Mouse (Mus musculus): ENCODE measurements around the gene Hdgfl3. TPM values are rescaled to one million over a fixed set of nuclear protein-coding genes. Genes with fewer than 3 reads are reported as not detected.

The Hdgfl3 gene
- polyA plus RNA-seq, 1 experiment from 2014 or later, result 40.2 TPM

DNA sequence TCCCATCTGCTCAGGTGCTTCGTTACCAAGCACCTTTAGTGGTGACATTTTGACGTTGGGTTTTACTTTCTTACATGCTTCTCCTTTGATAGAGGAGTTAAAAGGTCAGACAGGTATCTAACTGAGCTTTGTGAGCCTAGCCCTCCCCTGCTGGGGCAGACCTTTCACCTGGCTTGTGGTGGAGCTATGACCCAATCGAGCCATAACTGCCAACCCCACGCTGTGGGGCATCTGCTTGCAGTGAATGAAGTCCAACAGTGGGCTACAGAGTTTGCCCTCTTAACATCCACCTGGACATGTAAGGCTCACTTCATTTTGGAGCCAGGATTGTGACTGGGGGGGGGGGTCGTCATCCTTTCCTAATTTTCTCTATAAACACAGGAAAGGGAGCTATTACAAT, 54.0 kb downstream of the Hdgfl3 start:
- WGBS, result 86% methylated on average over 5 of the region's 5 CpGs
- no peak for ATAC-seq (ENCODE audit: low FRiP score)
- Histone ChIP-seq H3K4me3 (ENCODE audit: low read depth, low read length) (no peak overlapping the region), H3K4me2 (no peak overlapping the region), H3K36me3 (ENCODE audit: control insufficient read depth, insufficient read depth, low read length) (0 out of 2 replicates have a peak, but pooled peaks cover 2% of the 10 kb centered on the region), H3K27me3 (ENCODE audit: control insufficient read depth, insufficient read depth, low read length) (no peaks in the 10 kb centered on the region), H3K27ac (ENCODE audit: low read depth, low read length) (no peak overlapping the region), H3K9ac (ENCODE audit: low read length) (no peak overlapping the region), H3K4me1 (ENCODE audit: control insufficient read depth, insufficient read depth, low read length) (no peaks in the 10 kb centered on the region), H3K9me3 (ENCODE audit: control insufficient read depth, low read length) (no peaks in the 10 kb centered on the region)
- no peak for DNase-seq (ENCODE audit: low spot score, missing footprints)

DNA sequence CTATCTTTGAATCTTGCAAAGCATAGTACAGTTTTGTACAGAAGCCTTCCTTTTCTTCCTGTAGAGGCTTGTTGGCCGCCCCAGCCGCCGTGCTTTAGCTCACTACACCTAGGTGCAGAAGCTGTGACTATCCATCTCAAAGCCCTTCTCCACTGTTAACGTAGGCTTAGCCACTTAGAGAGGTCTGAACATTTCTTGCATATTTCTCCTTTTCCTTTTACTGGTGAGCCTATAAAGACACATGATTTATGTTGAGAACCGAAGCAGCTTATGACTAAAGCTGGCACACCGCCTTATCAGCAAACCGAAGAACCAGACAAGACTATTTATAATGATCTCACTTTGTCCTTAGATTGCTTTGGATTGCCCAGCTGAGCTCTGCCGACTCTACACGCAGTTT, 58.9 kb downstream of the Hdgfl3 start:
- Histone ChIP-seq H3K36me3 (ENCODE audit: control insufficient read depth, insufficient read depth, low read length) (no peaks in the 10 kb centered on the region), H3K27ac (ENCODE audit: low read depth, low read length) (no peak overlapping the region), H3K27me3 (ENCODE audit: control insufficient read depth, insufficient read depth, low read length) (no peaks in the 10 kb centered on the region), H3K4me1 (ENCODE audit: control insufficient read depth, insufficient read depth, low read length) (no peaks in the 10 kb centered on the region), H3K9ac (ENCODE audit: low read length) (no peak overlapping the region), H3K4me3 (ENCODE audit: low read depth, low read length) (no peak overlapping the region), H3K4me2 (no peak overlapping the region), H3K9me3 (ENCODE audit: control insufficient read depth, low read length) (no peaks in the 10 kb centered on the region)
- WGBS, result 94% methylated on average over 9 of the region's 9 CpGs
- DNase-seq (ENCODE audit: low spot score, missing footprints), result no peak
- no peak for ATAC-seq (ENCODE audit: low FRiP score)

DNA sequence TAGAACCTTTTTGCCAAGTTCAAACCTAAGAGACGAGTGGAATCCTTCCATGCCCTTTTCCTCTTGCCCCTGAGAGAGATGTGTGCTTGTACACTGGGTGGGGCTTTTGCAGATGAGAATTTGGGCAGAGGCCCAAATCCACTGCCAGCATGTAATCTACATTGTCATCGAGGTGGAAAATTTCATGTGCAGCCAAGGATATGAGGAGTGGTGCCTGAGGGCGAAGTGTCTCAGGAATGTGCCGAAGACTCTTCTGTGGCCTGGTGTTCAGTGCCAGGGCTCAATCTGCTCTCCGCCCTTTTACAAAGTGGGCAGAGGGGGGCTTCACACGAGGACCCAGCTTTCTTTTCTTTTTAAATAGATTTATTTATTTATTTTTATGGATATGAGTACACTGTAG, 59.6 kb downstream of the Hdgfl3 start:
- DNase-seq (ENCODE audit: low spot score, missing footprints), result no peak

DNA sequence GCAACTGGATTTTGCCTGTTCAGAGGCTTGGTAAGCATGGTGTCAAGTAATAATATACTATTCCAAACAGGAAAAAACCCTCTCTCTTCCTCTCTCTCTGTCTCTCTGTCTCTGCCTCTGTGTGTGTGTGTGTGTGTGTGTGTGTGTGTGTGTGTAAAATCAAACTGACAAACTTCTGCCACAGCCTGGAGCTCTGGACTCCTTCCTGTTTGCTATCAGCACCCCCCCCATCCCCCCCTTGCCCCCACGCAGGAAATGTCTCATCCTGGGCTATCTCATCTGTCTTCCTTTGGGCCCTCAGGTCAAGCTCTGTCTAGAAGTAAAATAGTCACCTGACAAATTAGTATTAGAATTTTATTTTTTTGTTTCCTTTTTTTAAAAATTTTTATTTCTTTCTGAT, 60.5 kb downstream of the Hdgfl3 start:
- no peak overlapping the region for H3K4me2 ChIP-seq
- no peak overlapping the region for H3K27ac ChIP-seq (ENCODE audit: low read depth, low read length)
- 52% methylated on average over 1 of the region's 1 CpGs for WGBS
- no peaks in the 10 kb centered on the region for H3K4me1 ChIP-seq (ENCODE audit: control insufficient read depth, insufficient read depth, low read length)
- H3K9ac ChIP-seq (ENCODE audit: low read length), result no peak overlapping the region
- no peaks in the 10 kb centered on the region for H3K9me3 ChIP-seq (ENCODE audit: control insufficient read depth, low read length)
- H3K4me3 ChIP-seq (ENCODE audit: low read depth, low read length), result no peak overlapping the region
- no peak for ATAC-seq (ENCODE audit: low FRiP score)
- H3K36me3 ChIP-seq (ENCODE audit: control insufficient read depth, insufficient read depth, low read length), result no peaks in the 10 kb centered on the region
- H3K27me3 ChIP-seq (ENCODE audit: control insufficient read depth, insufficient read depth, low read length), result no peaks in the 10 kb centered on the region
- no peak for DNase-seq (ENCODE audit: low spot score, missing footprints)

More for the DNA sequence above, 59.6 kb downstream of the Hdgfl3 start:
- WGBS, result 88% methylated on average over 6 of the region's 6 CpGs
- no peak overlapping the region for H3K27ac ChIP-seq (ENCODE audit: low read depth, low read length)
- no peaks in the 10 kb centered on the region for H3K27me3 ChIP-seq (ENCODE audit: control insufficient read depth, insufficient read depth, low read length)
- H3K9me3 ChIP-seq (ENCODE audit: control insufficient read depth, low read length), result no peaks in the 10 kb centered on the region
- no peaks in the 10 kb centered on the region for H3K36me3 ChIP-seq (ENCODE audit: control insufficient read depth, insufficient read depth, low read length)
- no peak for ATAC-seq (ENCODE audit: low FRiP score)
- no peaks in the 10 kb centered on the region for H3K4me1 ChIP-seq (ENCODE audit: control insufficient read depth, insufficient read depth, low read length)
- no peak overlapping the region for H3K4me2 ChIP-seq
- H3K9ac ChIP-seq (ENCODE audit: low read length), result no peak overlapping the region
- H3K4me3 ChIP-seq (ENCODE audit: low read depth, low read length), result no peak overlapping the region

DNA sequence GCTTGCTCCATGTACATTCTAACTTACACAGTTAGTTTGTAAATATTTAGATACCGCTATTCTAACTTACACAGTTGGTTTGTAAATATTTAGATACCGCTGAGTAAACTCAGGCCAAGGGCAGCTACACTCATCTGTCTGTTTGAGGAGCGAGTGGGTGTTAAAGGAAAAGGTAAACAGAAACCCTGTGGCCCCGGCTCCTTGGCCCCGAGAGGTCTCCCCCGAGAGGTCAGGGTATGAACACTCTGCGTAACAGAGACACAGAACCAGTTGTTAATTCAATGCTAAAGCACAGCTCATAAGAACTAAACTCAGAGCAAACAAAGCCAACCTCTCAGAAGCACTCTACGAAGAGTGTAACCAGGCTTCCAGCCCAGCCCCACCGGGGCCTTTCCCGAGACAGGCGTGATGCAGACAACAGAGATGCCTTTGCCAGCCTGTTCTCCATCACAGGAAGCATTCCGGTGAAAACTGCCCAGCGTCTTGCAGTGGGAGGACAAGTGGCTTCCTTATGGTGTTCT, 61.7 kb downstream of the Hdgfl3 start:
- Histone ChIP-seq H3K9ac (ENCODE audit: low read length) (no peak overlapping the region), H3K27ac (ENCODE audit: low read depth, low read length) (no peak overlapping the region), H3K9me3 (ENCODE audit: control insufficient read depth, low read length) (no peaks in the 10 kb centered on the region), H3K27me3 (ENCODE audit: control insufficient read depth, insufficient read depth, low read length) (no peaks in the 10 kb centered on the region), H3K4me2 (no peak overlapping the region), H3K36me3 (ENCODE audit: control insufficient read depth, insufficient read depth, low read length) (no peaks in the 10 kb centered on the region), H3K4me3 (ENCODE audit: low read depth, low read length) (no peak overlapping the region), H3K4me1 (ENCODE audit: control insufficient read depth, insufficient read depth, low read length) (no peaks in the 10 kb centered on the region)
- ATAC-seq (ENCODE audit: low FRiP score) (0 out of 2 replicates have a peak, but pooled peaks have one; percentile 19), DNase-seq (ENCODE audit: low spot score, missing footprints) (no peak)
- WGBS, result 76% methylated on average over 13 of the region's 13 CpGs

DNA sequence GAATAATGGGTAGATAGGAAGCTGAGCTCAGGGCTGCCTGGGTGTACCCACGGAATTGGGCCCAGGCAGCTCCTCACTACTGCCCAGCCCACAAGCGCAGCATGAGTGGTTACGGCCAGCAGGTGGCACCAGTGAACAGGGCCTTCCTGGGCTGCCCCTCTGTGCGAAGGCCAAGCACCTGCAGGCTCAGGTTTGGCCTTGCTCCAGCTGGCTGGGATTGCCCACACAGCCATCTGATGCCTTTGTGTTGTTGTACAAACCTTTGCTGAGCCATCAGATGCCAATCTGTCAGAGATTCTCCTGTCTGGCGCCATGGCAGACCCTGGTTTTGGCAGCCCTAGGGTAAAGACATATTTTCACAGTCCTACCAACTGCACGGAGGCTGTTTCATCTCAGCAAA, 66.1 kb downstream of the Hdgfl3 start:
- peak; percentile 75; the same call in 1 of the 2 replicates for ATAC-seq (ENCODE audit: low FRiP score)

DNA sequence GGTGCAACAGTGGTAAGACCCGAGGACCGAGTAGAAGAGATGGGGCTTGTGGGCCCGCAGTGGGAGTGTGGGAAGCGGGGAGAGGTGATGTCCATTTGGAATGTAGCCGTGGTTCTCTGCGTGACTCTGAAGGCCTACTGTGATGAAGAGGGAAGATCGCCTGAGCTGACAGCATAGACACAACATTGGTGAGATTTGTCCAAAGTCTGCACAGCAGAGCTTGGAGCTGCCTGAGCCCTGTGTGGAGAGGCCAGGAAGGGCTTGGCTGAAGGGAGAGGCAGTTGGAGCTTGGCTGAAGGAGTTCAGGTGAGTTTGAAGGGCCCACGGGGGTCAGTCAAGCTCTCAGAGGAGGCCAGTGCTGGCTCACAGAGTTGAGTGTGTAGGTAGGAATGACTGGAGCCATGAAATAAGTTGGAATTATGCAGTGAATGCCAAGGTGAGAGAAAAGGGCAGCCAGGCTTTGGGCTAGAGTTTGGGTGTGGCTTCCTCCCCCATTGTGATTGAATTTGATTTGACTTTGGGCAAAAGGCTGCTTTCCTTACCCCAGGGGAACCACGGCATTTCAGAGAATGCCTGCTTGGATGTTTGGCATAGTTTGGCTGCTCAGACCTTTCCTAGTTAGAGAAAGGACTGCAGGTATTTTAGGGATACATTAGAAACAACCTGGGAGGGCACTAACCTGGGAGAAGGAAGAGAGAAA, 66.9 kb downstream of the Hdgfl3 start:
- no peaks in the 10 kb centered on the region for H3K27me3 ChIP-seq (ENCODE audit: control insufficient read depth, insufficient read depth, low read length)
- ATAC-seq (ENCODE audit: low FRiP score) (no peak), DNase-seq (ENCODE audit: low spot score, missing footprints) (no peak)
- no peak overlapping the region for H3K4me3 ChIP-seq (ENCODE audit: low read depth, low read length)
- no peak overlapping the region for H3K4me2 ChIP-seq
- 91% methylated on average over 9 of the region's 9 CpGs for WGBS
- no peaks in the 10 kb centered on the region for H3K9me3 ChIP-seq (ENCODE audit: control insufficient read depth, low read length)
- H3K9ac ChIP-seq (ENCODE audit: low read length), result no peak overlapping the region
- no peaks in the 10 kb centered on the region for H3K36me3 ChIP-seq (ENCODE audit: control insufficient read depth, insufficient read depth, low read length)
- H3K4me1 ChIP-seq (ENCODE audit: control insufficient read depth, insufficient read depth, low read length), result no peaks in the 10 kb centered on the region
- H3K27ac ChIP-seq (ENCODE audit: low read depth, low read length), result no peak overlapping the region

More for the DNA sequence above, 66.1 kb downstream of the Hdgfl3 start:
- 28% methylated on average over 6 of the region's 6 CpGs for WGBS
- H3K4me2 ChIP-seq, result no peak overlapping the region
- H3K4me1 ChIP-seq (ENCODE audit: control insufficient read depth, insufficient read depth, low read length), result no peaks in the 10 kb centered on the region
- H3K27me3 ChIP-seq (ENCODE audit: control insufficient read depth, insufficient read depth, low read length), result no peaks in the 10 kb centered on the region
- H3K27ac ChIP-seq (ENCODE audit: low read depth, low read length), result no peak overlapping the region
- no peak overlapping the region for H3K4me3 ChIP-seq (ENCODE audit: low read depth, low read length)
- peak; percentile 97 for DNase-seq (ENCODE audit: low spot score, missing footprints)
- no peaks in the 10 kb centered on the region for H3K36me3 ChIP-seq (ENCODE audit: control insufficient read depth, insufficient read depth, low read length)
- H3K9ac ChIP-seq (ENCODE audit: low read length), result no peak overlapping the region
- H3K9me3 ChIP-seq (ENCODE audit: control insufficient read depth, low read length), result no peaks in the 10 kb centered on the region

DNA sequence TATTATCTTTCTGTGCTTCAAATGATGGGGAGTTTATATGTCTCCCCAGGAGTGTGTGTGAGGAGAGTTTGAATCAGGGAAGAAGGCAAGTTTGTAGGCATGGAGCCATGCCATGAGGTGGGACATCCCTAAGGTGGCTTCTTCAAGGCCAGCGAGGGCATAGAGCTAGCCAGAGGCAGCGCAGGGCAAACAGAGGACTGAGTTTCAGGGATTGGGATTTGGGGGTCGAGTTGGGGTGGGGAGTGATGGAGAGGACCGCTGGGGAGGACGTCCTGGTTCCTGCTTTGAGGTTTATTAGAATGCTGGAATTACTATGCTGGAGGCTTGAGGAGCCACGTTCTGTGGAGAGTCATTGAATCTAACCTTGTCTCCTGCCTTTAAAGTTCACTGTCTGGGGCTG, 68.3 kb downstream of the Hdgfl3 start:
- no peak for DNase-seq (ENCODE audit: low spot score, missing footprints)
- H3K9ac ChIP-seq (ENCODE audit: low read length), result no peak overlapping the region
- no peaks in the 10 kb centered on the region for H3K27me3 ChIP-seq (ENCODE audit: control insufficient read depth, insufficient read depth, low read length)
- H3K4me1 ChIP-seq (ENCODE audit: control insufficient read depth, insufficient read depth, low read length), result no peaks in the 10 kb centered on the region
- H3K36me3 ChIP-seq (ENCODE audit: control insufficient read depth, insufficient read depth, low read length), result no peaks in the 10 kb centered on the region
- H3K9me3 ChIP-seq (ENCODE audit: control insufficient read depth, low read length), result no peaks in the 10 kb centered on the region
- no peak for ATAC-seq (ENCODE audit: low FRiP score)
- H3K4me3 ChIP-seq (ENCODE audit: low read depth, low read length), result no peak overlapping the region
- whole genome bisulfite sequencing, result 93% methylated on average over 6 of the region's 6 CpGs
- H3K4me2 ChIP-seq, result no peak overlapping the region
- H3K27ac ChIP-seq (ENCODE audit: low read depth, low read length), result no peak overlapping the region

DNA sequence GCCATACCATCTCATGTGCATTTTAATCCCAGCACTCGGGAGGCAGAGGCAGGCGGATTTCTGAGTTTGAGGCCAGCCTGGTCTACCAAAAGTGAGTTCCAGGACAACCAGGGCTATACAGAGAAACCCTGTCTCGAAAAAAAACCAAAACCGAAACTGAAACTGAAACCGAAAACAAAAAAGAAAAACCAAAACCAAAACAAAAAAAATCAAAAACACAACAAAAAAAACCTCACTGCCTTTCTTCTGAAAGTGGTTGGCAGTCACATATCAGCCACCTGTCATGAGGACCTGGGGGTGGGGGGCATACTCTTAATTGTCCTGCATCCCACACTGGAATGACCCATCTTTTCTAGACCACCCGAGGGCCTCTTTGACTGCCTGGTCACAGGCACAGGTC, 69.7 kb downstream of the Hdgfl3 start:
- no peak for DNase-seq (ENCODE audit: low spot score, missing footprints)
- no peaks in the 10 kb centered on the region for H3K9me3 ChIP-seq (ENCODE audit: control insufficient read depth, low read length)
- 87% methylated on average over 6 of the region's 6 CpGs for WGBS
- no peak for ATAC-seq (ENCODE audit: low FRiP score)
- no peak overlapping the region for H3K4me3 ChIP-seq (ENCODE audit: low read depth, low read length)
- H3K27me3 ChIP-seq (ENCODE audit: control insufficient read depth, insufficient read depth, low read length), result no peaks in the 10 kb centered on the region
- H3K4me2 ChIP-seq, result no peak overlapping the region
- H3K9ac ChIP-seq (ENCODE audit: low read length), result no peak overlapping the region
- H3K36me3 ChIP-seq (ENCODE audit: control insufficient read depth, insufficient read depth, low read length), result no peaks in the 10 kb centered on the region
- no peak overlapping the region for H3K27ac ChIP-seq (ENCODE audit: low read depth, low read length)
- no peaks in the 10 kb centered on the region for H3K4me1 ChIP-seq (ENCODE audit: control insufficient read depth, insufficient read depth, low read length)

Data from midbrain, embryonic 11.5 days (tissue).